Mouse (Mus musculus): ENCODE measurements at regions not wholly inside any gene's neighbourhood (a gene's known extent, or its start where the extent isn't known, plus 50 kb on each side); places are given as distances from the start of the nearest gene placed in this dataset.
A peak's percentile ranks its signal among the peaks of the same experiment; 100 is the strongest.
"Not testable (repeated sequence)": the region's sequence is repeated elsewhere in the genome, so short reads cannot be mapped to it uniquely, and the experiment has no call there.

- DNase-seq = no peak
Observed at GRCm38 (mm10) chr5:97831421-97831820, 199.4 kb downstream of the Antxr2 start.

- no peak for DNase-seq
Observed at GRCm38 (mm10) chr5:97817485-97817884, 213.4 kb downstream of the Antxr2 start.

GRCm38 (mm10) chr5:97815357-97815756 is 215.5 kb downstream of the Antxr2 start:
- no peak for DNase-seq

- DNase-seq = no peak
Observed at GRCm38 (mm10) chr5:97814700-97815099, 216.1 kb downstream of the Antxr2 start.

GRCm38 (mm10) chr5:97812611-97813350 is 218.1 kb downstream of the Antxr2 start:
- no peak for DNase-seq

- no peak for DNase-seq
Observed at GRCm38 (mm10) chr5:97809007-97809406, 221.8 kb downstream of the Antxr2 start.

- no peak for DNase-seq
Observed at GRCm38 (mm10) chr5:97807171-97807570, 223.7 kb downstream of the Antxr2 start.

GRCm38 (mm10) chr5:97806754-97807153 is 224.1 kb downstream of the Antxr2 start:
- DNase-seq = no peak

GRCm38 (mm10) chr5:97800017-97800416 is 230.8 kb downstream of the Antxr2 start:
- DNase-seq = no peak

- no peak for DNase-seq
Observed at GRCm38 (mm10) chr5:97788175-97788574, 242.7 kb downstream of the Antxr2 start.

GRCm38 (mm10) chr5:97787001-97787400 is 243.8 kb downstream of the Antxr2 start:
- no peak for DNase-seq

GRCm38 (mm10) chr5:97775100-97775499 is 255.7 kb downstream of the Antxr2 start:
- not testable (repeated sequence) for DNase-seq

- not testable (repeated sequence) for DNase-seq
Observed at GRCm38 (mm10) chr5:97773451-97773850, 257.4 kb downstream of the Antxr2 start.

- no peak for DNase-seq
Observed at GRCm38 (mm10) chr5:97737339-97737738, 280.5 kb upstream of the Gk2 start.

GRCm38 (mm10) chr5:97730920-97731319 is 274.1 kb upstream of the Gk2 start:
- no peak for DNase-seq

GRCm38 (mm10) chr5:97719364-97719763 is 262.5 kb upstream of the Gk2 start:
- not testable (repeated sequence) for DNase-seq

- DNase-seq = no peak
Observed at GRCm38 (mm10) chr5:97705270-97705669, 248.4 kb upstream of the Gk2 start.

GRCm38 (mm10) chr5:97700507-97700906 is 243.7 kb upstream of the Gk2 start:
- DNase-seq = no peak

GRCm38 (mm10) chr5:97697581-97698134 is 240.8 kb upstream of the Gk2 start:
- peak; percentile 23 for DNase-seq

GRCm38 (mm10) chr5:97693333-97693940 is 236.6 kb upstream of the Gk2 start:
- no peak for DNase-seq

GRCm38 (mm10) chr5:97685443-97685842 is 228.6 kb upstream of the Gk2 start:
- DNase-seq = no peak

- no peak for DNase-seq
Observed at GRCm38 (mm10) chr5:97684592-97685258, 227.9 kb upstream of the Gk2 start.

GRCm38 (mm10) chr5:97669726-97670125 is 212.9 kb upstream of the Gk2 start:
- no peak for DNase-seq

Measured in right cerebral cortex, postnatal 4 days (tissue).